Mouse (Mus musculus): ENCODE results near the gene Gm21954. TPM values are rescaled to one million over a fixed set of nuclear protein-coding genes. Genes with fewer than 3 reads are reported as not detected.
A peak's percentile ranks its signal among the peaks of the same experiment; 100 is the strongest.

Gm21954 gene
- polyA plus RNA-seq, 1 experiment from 2014 or later: not detected

GRCm38 (mm10) chr3:55492021-55492420, 20.0 kb upstream of the Gm21954 start:
- Histone ChIP-seq H3K4me1 (peaks cover 35% of the 10 kb centered on the region), H3K36me3 (peaks cover 2% of the 10 kb centered on the region; the same call in 1 of the 2 replicates), H3K4me3 (no peak overlapping the region), H3K27ac (peak overlapping the region; percentile 66), H3K27me3 (ENCODE audit: low read depth, poor library complexity, severe bottlenecking) (no peaks in the 10 kb centered on the region), H3K9me3 (replicated peaks) (no peaks in the 10 kb centered on the region)
- DNase-seq (ENCODE audit: low spot score): no peak
- whole genome bisulfite sequencing: 22% methylated on average over 6 of the region's 6 CpGs

DNA sequence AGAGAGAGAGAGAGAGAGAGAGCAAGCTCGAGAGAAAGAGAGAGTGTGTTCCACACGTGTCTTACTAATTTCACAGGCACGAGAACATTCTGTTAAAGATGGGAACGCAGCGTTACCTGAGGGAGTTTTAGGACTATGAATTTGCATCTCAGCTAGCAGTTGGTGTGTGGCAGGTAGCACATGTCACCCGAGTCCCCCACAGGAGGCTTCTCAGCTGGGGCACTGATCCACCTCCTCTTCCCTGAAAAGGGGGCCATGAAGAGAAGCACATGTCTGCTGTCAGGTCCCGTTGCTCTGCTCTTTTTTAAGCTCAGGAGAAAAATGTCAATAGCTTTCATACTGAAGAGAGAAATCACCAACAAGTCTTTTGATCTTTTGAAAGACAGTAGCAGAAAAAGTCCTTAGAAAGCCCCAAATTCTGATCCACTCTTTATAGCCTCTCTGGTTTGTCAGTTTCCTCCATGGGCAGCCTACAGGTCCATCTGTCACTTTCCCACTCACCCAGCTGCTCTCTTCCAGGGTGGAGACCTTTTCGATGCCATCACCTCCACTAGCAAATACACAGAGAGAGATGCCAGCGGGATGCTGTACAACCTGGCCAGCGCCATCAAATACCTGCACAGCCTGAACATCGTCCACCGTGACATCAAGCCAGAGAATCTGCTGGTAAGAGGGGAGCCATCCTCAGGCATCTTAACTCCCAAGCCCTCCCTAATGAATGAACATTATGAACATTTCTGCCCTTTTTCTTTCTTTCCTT, 17.4 kb upstream of the Gm21954 start:
- H3K36me3 ChIP-seq: peaks cover 10% of the 10 kb centered on the region
- peaks cover 11% of the 10 kb centered on the region for H3K4me1 ChIP-seq
- H3K9me3 ChIP-seq (replicated peaks): no peaks in the 10 kb centered on the region
- no peak overlapping the region for H3K4me3 ChIP-seq
- WGBS: 79% methylated on average over 12 of the region's 12 CpGs
- peak overlapping the region; percentile 19; the same call in 1 of the 2 replicates for H3K27ac ChIP-seq
- H3K27me3 ChIP-seq (ENCODE audit: low read depth, poor library complexity, severe bottlenecking): no peaks in the 10 kb centered on the region
- DNase-seq (ENCODE audit: low spot score): no peak

DNA sequence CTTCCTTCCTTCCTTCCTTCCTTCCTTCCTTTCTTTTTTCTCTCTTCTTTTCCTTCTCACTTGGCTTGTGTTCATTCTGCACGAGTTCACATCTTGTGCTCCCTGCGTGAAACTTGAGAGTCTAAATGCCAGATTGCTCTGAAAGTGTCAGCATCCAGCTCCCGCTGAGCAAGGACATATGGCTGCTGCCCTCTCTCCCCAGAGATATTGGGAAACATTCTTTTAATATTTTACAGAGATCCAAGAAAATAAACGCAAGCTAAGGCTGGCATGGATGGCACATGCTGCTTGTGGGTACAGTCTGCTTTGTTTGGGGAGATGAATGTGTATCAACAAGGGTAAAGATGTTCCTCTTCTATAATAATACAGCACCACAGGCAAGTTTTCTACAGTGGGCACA, 11.3 kb upstream of the Gm21954 start:
- Histone ChIP-seq H3K4me1 (peaks cover 41% of the 10 kb centered on the region), H3K36me3 (peaks cover 14% of the 10 kb centered on the region), H3K27ac (peak overlapping the region; percentile 66), H3K9me3 (replicated peaks) (no peaks in the 10 kb centered on the region), H3K27me3 (ENCODE audit: low read depth, poor library complexity, severe bottlenecking) (no peaks in the 10 kb centered on the region), H3K4me3 (no peak overlapping the region)
- 51% methylated on average over 4 of the region's 4 CpGs for WGBS
- DNase-seq (ENCODE audit: low spot score): no peak

DNA sequence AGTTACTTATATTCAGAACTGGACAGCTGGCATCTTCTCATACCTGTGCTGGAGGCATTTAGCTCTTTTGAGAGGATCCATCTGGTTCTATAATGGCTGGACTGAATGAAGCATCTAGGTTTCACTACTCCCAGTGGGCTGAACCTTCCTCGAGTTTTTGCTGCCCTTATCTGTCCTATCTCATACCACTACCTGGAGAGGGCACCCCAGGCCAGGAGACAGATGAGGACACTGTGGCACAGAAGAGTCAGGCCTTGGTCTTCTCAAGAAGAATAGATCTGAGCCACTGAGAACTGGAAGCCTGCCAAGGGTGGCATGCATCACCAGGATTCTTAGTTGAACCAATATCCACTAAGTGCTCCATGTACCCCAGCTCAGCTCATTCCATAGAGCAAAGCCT, 9.1 kb upstream of the Gm21954 start:
- Histone ChIP-seq H3K4me3 (no peak overlapping the region), H3K27ac (peak overlapping the region; percentile 81), H3K4me1 (peaks cover 42% of the 10 kb centered on the region), H3K36me3 (0 out of 2 replicates have a peak, but pooled peaks cover 3% of the 10 kb centered on the region), H3K9me3 (replicated peaks) (no peaks in the 10 kb centered on the region), H3K27me3 (ENCODE audit: low read depth, poor library complexity, severe bottlenecking) (no peaks in the 10 kb centered on the region)
- DNase-seq (ENCODE audit: low spot score): no peak
- WGBS: 82% methylated on average over 1 of the region's 1 CpGs

DNA sequence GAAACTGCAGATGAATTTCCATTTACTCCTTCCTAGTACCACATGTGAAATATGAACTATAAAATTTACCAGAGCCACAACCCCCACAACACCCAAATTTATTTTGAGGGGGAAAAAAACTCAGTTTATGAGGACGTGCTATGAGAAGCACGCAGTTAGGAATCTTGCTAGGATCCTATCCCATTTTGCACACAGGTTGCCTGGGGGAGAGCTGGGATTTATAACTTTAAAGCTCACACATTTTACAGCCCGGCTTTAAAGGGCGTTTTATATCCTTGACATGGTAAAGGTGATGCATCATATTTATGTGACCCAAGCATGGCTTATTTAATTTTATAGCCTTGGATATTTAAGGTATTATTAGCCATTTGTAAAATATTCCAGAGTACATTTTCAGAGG, 7.3 kb upstream of the Gm21954 start:
- no peaks in the 10 kb centered on the region for H3K27me3 ChIP-seq (ENCODE audit: low read depth, poor library complexity, severe bottlenecking)
- H3K4me1 ChIP-seq: peaks cover 50% of the 10 kb centered on the region
- H3K27ac ChIP-seq: peak overlapping the region; percentile 81
- no peak overlapping the region for H3K4me3 ChIP-seq
- WGBS: 56% methylated on average over 4 of the region's 4 CpGs
- no peaks in the 10 kb centered on the region for H3K9me3 ChIP-seq (replicated peaks)
- H3K36me3 ChIP-seq: 0 out of 2 replicates have a peak, but pooled peaks cover 3% of the 10 kb centered on the region
- no peak for DNase-seq (ENCODE audit: low spot score)

- peaks cover 62% of the 10 kb centered on the region for H3K4me1 ChIP-seq
- 95% methylated on average over 7 of the region's 7 CpGs for WGBS
Observed at GRCm38 (mm10) chr3:55476694-55477093, 4.7 kb upstream of the Gm21954 start.

GRCm38 (mm10) chr3:55473146-55473545, 1.1 kb upstream of the Gm21954 start:
- H3K4me3 ChIP-seq: no peak overlapping the region
- peaks cover 41% of the 10 kb centered on the region for H3K4me1 ChIP-seq
- no peaks in the 10 kb centered on the region for H3K27me3 ChIP-seq (ENCODE audit: low read depth, poor library complexity, severe bottlenecking)
- peak; percentile 66 for DNase-seq (ENCODE audit: low spot score)
- peak overlapping the region; percentile 77 for H3K27ac ChIP-seq
- no peaks in the 10 kb centered on the region for H3K36me3 ChIP-seq
- H3K9me3 ChIP-seq (replicated peaks): no peaks in the 10 kb centered on the region
- WGBS: 40% methylated on average over 6 of the region's 6 CpGs

More at GRCm38 (mm10) chr3:55476694-55477093, 4.7 kb upstream of the Gm21954 start:
- Histone ChIP-seq H3K27me3 (ENCODE audit: low read depth, poor library complexity, severe bottlenecking) (no peaks in the 10 kb centered on the region), H3K9me3 (replicated peaks) (no peaks in the 10 kb centered on the region), H3K27ac (peak overlapping the region; percentile 47; the same call in 1 of the 2 replicates), H3K4me3 (no peak overlapping the region), H3K36me3 (no peaks in the 10 kb centered on the region)
- no peak for DNase-seq (ENCODE audit: low spot score)

DNA sequence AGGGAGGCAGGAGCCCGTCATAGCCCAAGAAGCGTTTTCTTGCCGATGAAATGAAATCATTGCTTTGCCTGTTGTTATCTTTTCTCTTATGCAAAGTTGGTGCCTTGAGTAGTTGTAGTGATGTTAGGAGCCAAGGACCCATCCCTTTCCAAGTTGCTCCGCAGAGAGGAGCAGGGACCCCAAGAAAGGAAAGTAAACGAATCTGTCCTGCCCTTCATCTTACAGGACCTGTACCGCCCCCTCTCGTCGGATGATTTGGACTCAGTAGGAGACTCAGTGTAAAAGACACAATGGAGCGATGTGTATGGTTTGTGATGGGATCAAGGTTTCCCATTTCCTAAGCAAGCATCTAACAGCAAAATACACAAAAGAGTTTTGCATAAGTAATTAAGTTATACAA, 5.7 kb downstream of the Gm21954 start:
- no peaks in the 10 kb centered on the region for H3K27me3 ChIP-seq (ENCODE audit: low read depth, poor library complexity, severe bottlenecking)
- H3K27ac ChIP-seq: peak overlapping the region; percentile 55
- no peaks in the 10 kb centered on the region for H3K9me3 ChIP-seq (replicated peaks)
- no peak for DNase-seq (ENCODE audit: low spot score)
- 0 out of 2 replicates have a peak, but pooled peaks cover 5% of the 10 kb centered on the region for H3K36me3 ChIP-seq
- 81% methylated on average over 9 of the region's 9 CpGs for WGBS
- no peak overlapping the region for H3K4me3 ChIP-seq
- H3K4me1 ChIP-seq: peaks cover 54% of the 10 kb centered on the region

- Histone ChIP-seq H3K27ac (peak overlapping the region; percentile 55), H3K4me3 (no peak overlapping the region), H3K4me1 (peaks cover 55% of the 10 kb centered on the region), H3K9me3 (replicated peaks) (no peaks in the 10 kb centered on the region), H3K36me3 (0 out of 2 replicates have a peak, but pooled peaks cover 5% of the 10 kb centered on the region), H3K27me3 (ENCODE audit: low read depth, poor library complexity, severe bottlenecking) (no peaks in the 10 kb centered on the region)
- 90% methylated on average over 8 of the region's 8 CpGs for WGBS
- DNase-seq (ENCODE audit: low spot score): no peak
Observed at GRCm38 (mm10) chr3:55465785-55466184, 6.2 kb downstream of the Gm21954 start.

- H3K4me3 ChIP-seq: no peak overlapping the region
- WGBS: 83% methylated on average over 3 of the region's 3 CpGs
- peaks cover 57% of the 10 kb centered on the region for H3K4me1 ChIP-seq
- 0 out of 2 replicates have a peak, but pooled peaks cover 5% of the 10 kb centered on the region for H3K36me3 ChIP-seq
- H3K27ac ChIP-seq: peak overlapping the region; percentile 36; the same call in 1 of the 2 replicates
- no peak for DNase-seq (ENCODE audit: low spot score)
- no peaks in the 10 kb centered on the region for H3K27me3 ChIP-seq (ENCODE audit: low read depth, poor library complexity, severe bottlenecking)
- no peaks in the 10 kb centered on the region for H3K9me3 ChIP-seq (replicated peaks)
Observed at GRCm38 (mm10) chr3:55464226-55464625, 7.8 kb downstream of the Gm21954 start.

GRCm38 (mm10) chr3:55462904-55463668, 8.9 kb downstream of the Gm21954 start:
- 0 out of 2 replicates have a peak, but pooled peaks cover 5% of the 10 kb centered on the region for H3K36me3 ChIP-seq
- H3K4me1 ChIP-seq: peaks cover 48% of the 10 kb centered on the region
- DNase-seq (ENCODE audit: low spot score): no peak
- H3K27ac ChIP-seq: peak overlapping the region; percentile 56
- H3K4me3 ChIP-seq: no peak overlapping the region
- 91% methylated on average over 4 of the region's 4 CpGs for WGBS
- H3K9me3 ChIP-seq (replicated peaks): no peaks in the 10 kb centered on the region
- no peaks in the 10 kb centered on the region for H3K27me3 ChIP-seq (ENCODE audit: low read depth, poor library complexity, severe bottlenecking)

GRCm38 (mm10) chr3:55461685-55462655, 10.0 kb downstream of the Gm21954 start:
- H3K4me3 ChIP-seq: peak overlapping the region; percentile 51
- 1% methylated on average over 17 of the region's 17 CpGs for WGBS
- H3K4me1 ChIP-seq: peaks cover 45% of the 10 kb centered on the region
- no peaks in the 10 kb centered on the region for H3K9me3 ChIP-seq (replicated peaks)
- no peaks in the 10 kb centered on the region for H3K27me3 ChIP-seq (ENCODE audit: low read depth, poor library complexity, severe bottlenecking)
- peak; percentile 71 for DNase-seq (ENCODE audit: low spot score)
- H3K36me3 ChIP-seq: 0 out of 2 replicates have a peak, but pooled peaks cover 5% of the 10 kb centered on the region
- H3K27ac ChIP-seq: peak overlapping the region; percentile 92
